Mouse (Mus musculus) ES-E14 (cell line): Measurements from ENCODE around the gene Arhgef2. TPM values are rescaled to one million over a fixed set of nuclear protein-coding genes. Genes with fewer than 3 reads are reported as not detected.

Source experiments
- DNase-seq: peaks from one replicate; pipeline ENCODE4 v3.0.0-alpha.2; 2013; ENCODE audit warnings: low read depth, low spot score
- H3K27ac ChIP-seq: 2 replicates; pipeline ENCODE4 v1.5.1; 2012; ENCODE audit warnings: low read depth, mild to moderate bottlenecking, low read length, moderate library complexity, mixed read lengths; ENCODE audit not compliant: poor library complexity, insufficient read depth, severe bottlenecking
- H3K36me3 ChIP-seq: 2 replicates; pipeline ENCODE4 v1.6.1; 2012; ENCODE audit warnings: mild to moderate bottlenecking, low read length, moderate library complexity, mixed read lengths; ENCODE audit not compliant: control insufficient read depth, poor library complexity, insufficient read depth, severe bottlenecking
- H3K4me1 ChIP-seq, 2 experiments: fragments of 150-350 bp in 1 of 2; sonication (generic) in 1 of 2; 2 replicates each; pipeline ENCODE4 v1.6.1; 2012; ENCODE audit warnings: low read length in 2 of 2, mild to moderate bottlenecking in 1 of 2, mixed read lengths in 1 of 2; ENCODE audit not compliant: control insufficient read depth in 2 of 2, insufficient read depth in 2 of 2, poor library complexity in 1 of 2
- H3K4me3 ChIP-seq, 2 experiments: fragments of 150-350 bp in 1 of 2; sonication (generic) in 1 of 2; 2 replicates each; pipeline ENCODE4 v1.5.1; 2012; ENCODE audit warnings: low read length in 2 of 2, low read depth in 1 of 2, mild to moderate bottlenecking in 1 of 2, mixed read lengths in 1 of 2; ENCODE audit not compliant: insufficient read depth in 1 of 2, poor library complexity in 1 of 2, severe bottlenecking in 1 of 2
- H3K9ac ChIP-seq: 2 replicates; pipeline ENCODE4 v1.6.1; 2012; ENCODE audit warnings: low read depth, mild to moderate bottlenecking, low read length, mixed read lengths; ENCODE audit not compliant: poor library complexity, insufficient read depth, severe bottlenecking
- H3K9me3 ChIP-seq: fragments of 150-350 bp; sonication (generic); 2 replicates; pipeline ENCODE4 v1.6.1; 2012; ENCODE audit warnings: low read depth, mild to moderate bottlenecking, low read length; ENCODE audit not compliant: control insufficient read depth, insufficient read depth
- CHD2 ChIP-seq: IDR thresholded peaks from 2 replicates; pipeline ENCODE4 v1.6.1; 2014; ENCODE audit warnings: mild to moderate bottlenecking, low read depth, low read length, inconsistent platforms
- HCFC1 ChIP-seq: IDR thresholded peaks from 2 replicates; pipeline ENCODE4 v1.6.1; 2012; ENCODE audit warnings: low read length, inconsistent platforms, borderline replicate concordance; ENCODE audit not compliant: insufficient read depth
- MAFK ChIP-seq: IDR thresholded peaks from 2 replicates; pipeline ENCODE4 v1.6.1; 2014; ENCODE audit warnings: mild to moderate bottlenecking, low read depth, low read length, inconsistent platforms; ENCODE audit not compliant: insufficient read depth
- ZC3H11A ChIP-seq: IDR thresholded peaks from 2 replicates; pipeline ENCODE4 v1.6.1; 2012; ENCODE audit warnings: low read depth, mild to moderate bottlenecking, inconsistent platforms, low read length, borderline replicate concordance
- ZNF384 ChIP-seq: IDR thresholded peaks from 2 replicates; pipeline ENCODE4 v1.6.1; 2012; ENCODE audit warnings: low read depth, low read length, inconsistent platforms
- in situ Hi-C, 2 experiments: fragments of 600-800 bp; cut with MboI; formaldehyde crosslinking; loops; one replicate each; pipeline ENCODE4 v1.15.1; 2025; ENCODE audit warnings: low sequenced_read_pairs in 2 of 2, inconsistent platforms in 1 of 2; ENCODE audit not compliant: unreplicated experiment in 2 of 2
- total RNA-seq: library from RNA; depleted of rRNA; stranded (reverse); fragments of 300-350 nt; gene quantifications from 2 replicates; pipeline ENCODE4 v1.2.3, GENCODE M21; 2012

The Arhgef2 gene
- total RNA-seq, 1 experiment = 50.8 TPM

DNA sequence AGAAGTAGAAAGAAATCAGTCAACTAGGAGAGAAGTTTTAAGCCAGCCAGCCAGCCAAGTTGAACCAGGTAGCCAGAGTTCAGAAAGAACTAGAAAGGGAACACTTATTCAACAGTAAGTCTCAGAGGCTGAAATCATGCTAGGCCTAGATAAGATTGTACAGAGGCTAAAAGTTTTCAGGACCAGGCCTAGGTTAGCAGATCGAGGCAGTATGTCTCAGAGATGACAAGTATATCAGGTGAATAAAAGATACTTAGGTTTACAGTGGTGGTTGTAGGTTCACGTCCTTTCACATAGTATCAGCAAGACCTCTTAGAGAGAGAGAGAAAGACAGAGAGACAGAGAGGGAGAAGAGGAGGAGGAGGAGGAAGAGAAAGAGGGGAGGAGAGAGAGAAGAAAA is 78.0 kb downstream of the Arhgef2 start:
- DNase-seq = no peak
- Histone ChIP-seq H3K4me1 (peaks cover 2 to 3% of the 10 kb centered on the region in 2 experiments; a peak in 1 of 4 replicates), H3K9me3 (no peaks in the 10 kb centered on the region), H3K27ac (no peak overlapping the region), H3K9ac (no peak overlapping the region), H3K36me3 (peaks cover 9% of the 10 kb centered on the region), H3K4me3 (no peak overlapping the region)
- TF ChIP-seq MAFK = no peak
- no peak for TF ChIP-seq HCFC1
- TF ChIP-seq ZC3H11A = no peak
- no peak for TF ChIP-seq ZNF384
- TF ChIP-seq CHD2 = no peak
- in situ Hi-C loops = loop anchor here in 1 of 2 experiments (25.0 kb wide), 1 partner anchor 1353 kb away; no protein-coding TSS in a partner anchor

GRCm38 (mm10) chr3:88684236-88684979 is 78.6 kb downstream of the Arhgef2 start:
- no peak overlapping the region for H3K9ac ChIP-seq
- H3K4me1 ChIP-seq = peaks cover 2 to 3% of the 10 kb centered on the region in 2 experiments; a peak in 1 of 4 replicates
- H3K27ac ChIP-seq = no peak overlapping the region; the same call in 1 of the 2 replicates
- peak overlapping the region; percentile 98 to 100; a peak in 3 of 4 replicates for H3K4me3 ChIP-seq
- TF ChIP-seq ZC3H11A (no peak), MAFK (no peak), CHD2 (no peak), ZNF384 (no peak), HCFC1 (no peak)
- in situ Hi-C loops = loop anchor here in 1 of 2 experiments (25.0 kb wide), 1 partner anchor 1353 kb away; no protein-coding TSS in a partner anchor
- H3K36me3 ChIP-seq = peaks cover 12% of the 10 kb centered on the region
- no peaks in the 10 kb centered on the region for H3K9me3 ChIP-seq
- no peak for DNase-seq

- Histone ChIP-seq H3K36me3 (peaks cover 18% of the 10 kb centered on the region), H3K9ac (peak within 1 kb of the TSS; percentile 100), H3K4me1 (peaks cover 2 to 3% of the 10 kb centered on the region in 2 experiments; a peak in 2 of 4 replicates), H3K27ac (peak within 1 kb of the TSS; percentile 91), H3K4me3 (peak within 1 kb of the TSS; percentile 98 to 100), H3K9me3 (no peaks in the 10 kb centered on the region)
- peak; percentile 94 for DNase-seq
- in situ Hi-C loops = loop anchor here in 1 of 2 experiments (25.0 kb wide), 1 partner anchor 1352 kb away; no protein-coding TSS in a partner anchor
- TF ChIP-seq HCFC1 (peak; percentile 88), ZNF384 (no peak), MAFK (0 out of 2 replicates have a peak, but pooled peaks have one; percentile 37)
Observed at GRCm38 (mm10) chr3:88684980-88685941, 79.5 kb downstream of the Arhgef2 start, which contains the start of gene Khdc4. Gene Khdc4, plus strand, starts transcription at chr3:88685803.

- TF ChIP-seq HCFC1 (no peak; the same call in 1 of the 2 replicates), ZC3H11A (no peak), MAFK (no peak), CHD2 (no peak), ZNF384 (no peak)
- peak overlapping the region; percentile 91 for H3K27ac ChIP-seq
- no peaks in the 10 kb centered on the region for H3K9me3 ChIP-seq
- peak; percentile 47 for DNase-seq
- H3K9ac ChIP-seq = peak overlapping the region; percentile 100
- H3K4me3 ChIP-seq = peak overlapping the region; percentile 98 to 100
- in situ Hi-C loops = loop anchor here in 1 of 2 experiments (25.0 kb wide), 1 partner anchor 1351 kb away; no protein-coding TSS in a partner anchor
- H3K36me3 ChIP-seq = peaks cover 26% of the 10 kb centered on the region
- H3K4me1 ChIP-seq = peaks cover 2 to 3% of the 10 kb centered on the region in 2 experiments; a peak in 2 of 4 replicates
Observed at GRCm38 (mm10) chr3:88685958-88686451, 80.2 kb downstream of the Arhgef2 start.
